Mouse (Mus musculus) lung, postnatal 0 days (tissue): ENCODE results near the gene Rnf169.

Experiments
- CTCF ChIP-seq: IDR thresholded peaks from 2 replicates; pipeline ENCODE4 v1.5.1; 2016; ENCODE audit warnings: antibody characterized with exemption, mild to moderate bottlenecking
- EP300 ChIP-seq: IDR thresholded peaks from 2 replicates; pipeline ENCODE4 v1.6.1; 2016; ENCODE audit warnings: antibody characterized with exemption, mild to moderate bottlenecking, control low read depth

GRCm38 (mm10) chr7:99907463-99907862, 72.8 kb downstream of the Rnf169 start:
- no peak for TF ChIP-seq CTCF
- no peak for TF ChIP-seq EP300
